Mouse (Mus musculus) left cerebral cortex, adult 8-10 months (tissue): ENCODE data around the gene Rap1a. TPM values are rescaled to one million over a fixed set of nuclear protein-coding genes. Genes with fewer than 3 reads are reported as not detected.

Experiments
- DNase-seq, 2 experiments: peaks; one replicate each; pipeline ENCODE4 v3.0.0; 2022; ENCODE audit warnings: low spot score in 2 of 2
- total RNA-seq, 4 experiments: library from RNA; stranded (reverse); gene quantifications; 2 replicates each; pipeline ENCODE4 v1.2.4; 2022

Gene Rap1a
- total RNA-seq, 4 experiments from 2014 or later: 68.6 to 76.2 (median 74.4) TPM

DNA sequence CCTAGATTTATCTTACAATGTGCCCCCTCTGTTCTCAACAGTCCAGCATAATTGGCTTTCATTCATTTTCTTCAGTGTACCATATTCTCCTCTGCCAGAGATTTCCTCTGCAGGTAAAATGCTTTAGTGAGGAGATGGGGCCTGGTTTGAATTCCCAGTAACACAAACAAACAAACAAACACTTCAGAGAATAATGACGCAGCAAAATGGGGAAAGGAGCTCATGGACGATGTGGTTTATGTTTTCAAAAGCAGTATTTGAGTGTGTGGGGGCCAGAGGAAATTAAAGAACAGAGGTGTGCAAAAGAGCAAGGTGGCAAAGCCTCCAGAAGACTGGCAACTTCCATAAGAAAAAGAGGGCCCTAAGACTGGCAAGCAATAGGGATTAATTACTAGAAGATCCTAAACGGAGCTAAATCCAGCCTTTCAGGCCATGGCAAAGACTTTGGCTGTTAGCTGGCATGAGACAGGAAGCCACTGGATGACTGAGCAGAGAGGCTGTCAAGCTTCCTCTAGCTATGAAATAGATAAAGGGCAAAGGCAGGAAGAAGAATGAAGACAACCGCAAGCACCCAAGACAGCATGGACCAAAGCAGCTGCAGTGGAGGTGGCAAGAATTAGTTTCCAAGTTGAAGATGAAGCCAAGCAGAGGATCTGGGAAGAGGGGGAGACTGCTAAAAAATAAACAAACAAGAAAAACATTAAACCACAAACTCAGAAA, 37.8 kb downstream of the Rap1a start:
- DNase-seq: no peak

DNA sequence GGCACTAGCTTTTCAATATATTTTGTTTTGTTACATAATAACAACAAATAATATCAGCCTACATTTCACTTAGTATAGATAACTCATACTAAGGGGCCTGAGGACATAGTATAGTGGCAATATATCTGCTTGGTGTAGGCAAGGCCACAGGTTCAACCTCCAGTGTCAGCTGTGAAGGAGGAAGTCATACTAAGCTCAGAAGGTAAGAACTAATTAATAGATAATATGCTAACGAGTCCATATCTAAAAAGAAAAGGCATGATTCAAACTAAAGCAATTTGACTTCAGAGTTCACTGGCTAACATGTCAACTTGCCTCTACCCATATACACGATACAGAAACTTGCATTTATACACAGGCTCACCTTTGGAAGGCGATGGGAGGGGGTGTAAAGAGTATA, 41.1 kb downstream of the Rap1a start:
- DNase-seq: no peak

DNA sequence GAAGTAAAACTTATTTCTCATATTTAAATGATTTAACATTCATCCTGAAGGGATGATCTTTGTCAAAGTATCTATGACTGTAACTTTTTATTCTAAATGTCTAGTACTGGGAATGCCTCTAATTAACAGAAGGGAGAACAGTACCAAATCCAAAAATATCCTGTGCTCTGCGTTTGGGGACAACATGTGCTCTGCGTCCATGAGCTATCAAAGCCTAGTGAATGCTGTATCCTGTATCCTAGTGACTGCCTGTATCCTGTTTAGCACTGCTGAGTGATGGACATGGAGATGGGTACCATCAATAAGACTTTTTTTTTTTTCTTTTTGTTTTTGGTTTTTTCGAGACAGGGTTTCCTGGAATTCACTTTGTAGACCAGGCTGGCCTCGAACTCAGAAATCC, 42.5 kb downstream of the Rap1a start:
- DNase-seq: no peak

DNA sequence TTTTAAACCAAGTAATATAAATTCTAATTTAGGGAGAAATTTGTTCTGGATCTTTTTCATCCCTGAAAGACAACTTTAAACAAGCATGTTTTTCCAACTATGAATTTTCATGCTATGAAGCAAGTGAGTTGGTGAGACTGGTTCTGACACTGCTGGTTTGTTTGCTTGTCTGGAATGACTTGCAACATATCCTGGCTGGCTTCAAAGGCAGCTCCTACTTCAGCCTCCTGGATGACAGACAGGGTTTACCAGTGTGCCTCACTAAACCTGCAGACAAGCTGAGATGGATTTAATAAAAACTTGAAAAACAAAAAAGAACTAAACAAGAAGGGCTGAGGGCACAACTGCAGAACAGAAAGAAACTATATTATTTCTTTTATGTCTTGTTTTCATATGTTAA, 43.0 kb downstream of the Rap1a start:
- DNase-seq: no peak

DNA sequence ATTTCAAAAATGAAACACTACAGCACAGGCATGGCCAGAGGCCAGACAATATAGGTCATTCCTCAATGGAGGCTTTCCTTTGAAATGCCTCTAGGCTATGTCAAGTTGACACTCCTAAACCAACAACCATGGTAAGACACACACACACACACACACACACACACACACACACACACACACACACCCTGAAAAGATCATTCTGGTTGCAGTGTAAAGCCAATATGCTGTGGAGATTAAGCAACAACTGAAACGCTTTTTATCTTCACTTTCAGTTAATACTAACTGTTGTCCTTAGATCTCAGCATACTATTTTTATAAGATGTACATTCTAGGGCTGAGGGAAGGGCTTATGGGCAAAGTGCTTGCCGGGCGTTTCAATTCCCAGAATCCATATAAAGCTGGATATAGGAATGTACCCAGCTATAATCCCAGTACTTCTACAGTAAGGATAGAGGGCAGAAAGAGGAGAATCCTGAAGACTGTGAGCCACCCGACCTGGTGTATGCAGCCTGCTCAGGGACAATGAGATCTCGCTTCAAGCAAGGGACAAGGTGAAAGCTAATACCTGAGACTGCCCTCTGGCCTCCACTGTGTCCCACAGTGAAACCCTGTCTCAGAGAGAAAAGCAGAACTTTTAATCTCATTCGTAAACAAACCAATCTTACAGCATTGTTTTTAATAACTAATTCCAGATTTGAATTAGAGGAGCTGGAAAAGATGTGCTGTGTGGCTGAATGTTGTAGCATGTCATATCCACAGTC, 43.6 kb downstream of the Rap1a start:
- DNase-seq: no peak

DNA sequence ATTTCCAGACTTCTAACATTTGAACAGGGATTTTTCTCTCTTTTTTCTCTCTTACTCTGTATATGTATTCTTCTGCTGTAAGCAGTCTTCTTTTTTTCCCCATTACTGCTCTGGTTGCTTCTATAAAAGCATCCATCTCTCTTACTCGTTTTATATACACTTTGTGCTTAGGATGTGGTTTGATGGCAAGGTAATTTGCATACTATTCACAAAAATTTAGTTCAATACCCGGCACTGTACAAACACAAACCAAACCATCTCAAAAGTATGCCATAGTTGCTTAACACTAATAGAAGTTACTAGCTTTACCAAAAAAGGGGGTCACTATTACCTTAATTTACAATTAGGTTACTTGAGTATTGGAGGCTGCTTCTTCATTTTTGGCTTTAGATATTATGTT, 44.6 kb downstream of the Rap1a start:
- no peak for DNase-seq

DNA sequence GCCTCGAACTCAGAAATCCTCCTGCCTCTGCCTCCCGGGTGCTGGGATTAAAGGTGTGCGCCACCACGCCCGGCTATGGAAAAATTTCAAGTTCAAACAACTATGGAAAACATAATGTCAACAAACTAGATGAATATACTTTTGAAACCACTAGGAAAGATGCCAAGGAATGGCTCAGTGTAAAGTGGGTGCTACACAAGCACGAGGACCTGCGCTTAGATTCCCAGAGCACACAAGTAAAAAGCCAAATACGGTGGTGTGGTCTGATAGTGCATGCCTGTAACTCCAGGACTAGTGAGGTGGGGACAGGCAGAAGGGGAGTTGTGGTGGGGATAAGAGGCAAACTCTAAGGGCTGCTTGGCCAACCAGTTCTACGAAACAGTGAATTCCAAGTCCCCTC, 46.0 kb downstream of the Rap1a start:
- DNase-seq: no peak

DNA sequence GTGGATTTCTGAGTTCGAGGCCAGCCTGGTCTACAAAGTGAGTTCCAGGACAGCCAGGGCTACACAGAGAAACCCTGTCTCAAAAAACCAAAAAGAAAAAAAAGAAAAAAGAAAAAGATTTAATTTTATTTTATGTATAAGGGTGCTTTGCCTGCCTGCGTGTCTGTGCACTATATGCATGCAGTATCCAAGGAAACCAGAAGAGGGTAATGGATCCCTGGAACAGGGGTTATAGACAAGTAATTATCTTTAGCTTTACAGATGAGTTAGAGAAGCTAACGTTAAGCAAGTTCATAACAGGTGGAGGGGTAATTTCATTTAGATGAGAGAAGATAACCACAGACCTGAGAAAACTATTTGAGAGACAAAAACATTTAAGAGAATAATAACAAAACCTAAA, 47.0 kb downstream of the Rap1a start:
- no peak for DNase-seq

DNA sequence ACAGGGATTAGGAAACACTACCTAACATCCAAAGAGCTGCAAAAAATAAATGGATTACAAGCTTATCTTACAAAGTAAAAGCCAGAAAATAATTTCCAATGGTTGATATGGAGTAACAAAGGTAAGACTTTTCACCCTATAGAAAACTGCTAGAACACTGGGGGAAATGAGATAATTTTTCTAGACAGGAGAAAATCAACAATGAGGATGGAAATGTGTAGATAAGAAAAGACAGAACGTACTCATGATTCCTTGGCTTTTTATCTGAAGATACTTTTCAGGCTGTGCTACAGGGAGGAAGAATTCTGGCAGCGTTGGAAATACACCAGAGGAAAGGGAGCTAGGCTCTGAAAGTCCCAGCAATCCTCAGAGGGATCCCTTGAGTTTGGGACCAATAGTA, 50.3 kb downstream of the Rap1a start:
- no peak for DNase-seq

DNA sequence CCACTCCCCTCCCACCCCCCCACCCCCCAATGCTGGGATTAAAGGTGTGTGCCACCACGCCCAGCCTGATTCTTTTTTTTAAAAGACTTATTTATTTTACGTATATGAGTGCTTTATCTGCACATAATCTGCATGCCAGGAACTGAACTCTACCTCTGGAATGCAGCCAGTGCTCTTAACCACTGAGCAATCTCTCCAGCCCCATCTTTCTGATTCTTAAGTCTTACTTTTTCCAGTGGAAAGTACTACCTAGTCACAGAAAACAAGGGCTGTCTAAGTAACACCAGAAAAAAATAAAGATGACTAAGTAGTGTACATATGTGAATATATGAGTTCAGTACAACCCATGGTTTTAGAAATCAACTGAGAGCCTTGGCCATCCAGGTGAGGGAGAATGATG, 54.6 kb downstream of the Rap1a start:
- DNase-seq: no peak

DNA sequence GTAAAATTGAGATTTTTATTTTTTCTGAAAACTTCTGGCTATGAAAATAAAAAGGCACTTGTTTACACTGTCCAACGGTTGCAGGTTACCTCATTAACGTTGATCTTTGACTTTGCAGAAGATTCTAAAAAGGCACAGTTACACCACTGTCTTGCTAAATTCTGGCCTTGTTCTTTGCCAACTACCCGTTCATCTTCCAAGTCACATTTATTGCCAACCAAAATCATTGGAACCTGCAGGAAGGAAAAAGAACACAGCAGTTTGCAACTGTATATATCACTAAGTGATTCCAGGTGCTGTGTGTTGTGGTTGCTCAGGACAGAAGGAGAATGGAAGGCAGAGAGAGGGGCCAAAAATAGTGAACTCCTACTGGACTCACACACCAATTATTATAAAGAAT, 63.5 kb downstream of the Rap1a start:
- no peak for DNase-seq

DNA sequence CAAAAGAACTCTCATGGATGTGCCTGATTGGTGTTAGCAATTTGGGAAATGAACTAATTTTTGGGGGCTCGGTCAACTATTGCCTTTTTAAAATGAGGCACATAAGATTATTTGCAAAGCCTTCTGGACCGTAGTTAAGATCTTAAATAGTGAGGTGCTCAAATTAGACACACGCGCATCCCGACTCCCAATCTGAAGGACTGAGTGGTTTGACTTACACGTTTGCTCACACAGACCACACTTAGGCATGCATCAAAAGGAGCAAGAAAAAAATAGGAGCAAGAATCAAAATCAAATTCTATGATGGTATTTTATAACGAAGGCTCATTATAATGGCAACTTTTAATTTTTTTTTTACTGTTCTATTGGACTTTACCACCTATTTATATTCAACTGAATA, 64.1 kb downstream of the Rap1a start:
- no peak for DNase-seq

DNA sequence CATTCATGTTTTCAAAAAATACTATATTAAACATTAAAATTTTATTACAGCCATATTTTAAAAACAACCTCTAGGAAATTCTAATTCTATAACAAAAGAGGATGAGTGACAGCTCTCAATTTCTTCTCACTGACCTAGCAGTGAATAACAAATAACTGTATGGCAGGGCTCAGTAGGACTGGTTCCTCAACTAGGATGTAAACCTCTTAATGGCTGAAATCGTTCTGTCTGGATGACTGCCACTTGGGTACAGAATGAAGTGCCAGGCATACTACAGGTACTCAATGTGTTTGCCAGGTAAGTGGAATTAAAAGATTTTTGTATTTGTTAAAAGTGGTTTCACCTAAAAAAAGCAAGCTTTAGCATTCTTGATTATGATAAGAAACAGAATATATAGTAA, 65.0 kb downstream of the Rap1a start:
- no peak for DNase-seq

DNA sequence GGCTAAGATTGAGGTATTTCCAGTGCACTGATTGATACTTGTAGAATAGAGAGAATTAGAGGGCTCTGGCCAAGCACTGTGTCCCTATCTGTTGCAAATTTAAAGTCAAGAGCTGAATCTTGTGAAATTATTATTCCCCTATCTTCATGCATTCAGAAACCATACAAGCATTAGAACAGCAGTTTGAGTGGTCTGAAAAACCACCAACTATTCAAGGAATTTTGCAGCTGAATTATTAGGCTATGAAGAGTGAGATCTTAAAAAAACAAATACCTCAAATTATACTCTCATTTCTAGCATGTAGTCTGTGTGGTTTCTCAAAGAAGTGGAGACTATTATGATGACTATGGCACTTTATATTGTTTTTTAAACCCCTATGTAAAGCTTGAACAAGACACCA, 65.9 kb downstream of the Rap1a start:
- no peak for DNase-seq

DNA sequence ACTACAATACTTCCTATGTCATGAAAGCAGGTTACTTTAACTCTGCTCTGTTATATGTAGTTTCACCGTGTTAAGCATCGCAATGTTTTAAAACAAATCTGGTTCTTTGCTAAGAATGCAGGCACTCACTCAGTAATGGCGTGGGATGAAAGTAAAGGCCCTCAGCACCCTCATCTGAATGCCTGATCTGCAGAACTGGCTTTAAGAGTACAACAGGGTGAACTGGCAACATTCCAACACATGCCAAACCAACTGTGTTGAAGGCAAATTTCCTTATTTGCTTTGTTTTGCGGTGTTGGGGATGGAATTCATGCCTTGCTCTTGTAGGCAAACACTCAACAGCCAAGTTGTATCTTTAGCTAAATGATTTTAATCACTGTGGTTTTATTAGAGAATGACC, 67.6 kb downstream of the Rap1a start:
- no peak for DNase-seq

DNA sequence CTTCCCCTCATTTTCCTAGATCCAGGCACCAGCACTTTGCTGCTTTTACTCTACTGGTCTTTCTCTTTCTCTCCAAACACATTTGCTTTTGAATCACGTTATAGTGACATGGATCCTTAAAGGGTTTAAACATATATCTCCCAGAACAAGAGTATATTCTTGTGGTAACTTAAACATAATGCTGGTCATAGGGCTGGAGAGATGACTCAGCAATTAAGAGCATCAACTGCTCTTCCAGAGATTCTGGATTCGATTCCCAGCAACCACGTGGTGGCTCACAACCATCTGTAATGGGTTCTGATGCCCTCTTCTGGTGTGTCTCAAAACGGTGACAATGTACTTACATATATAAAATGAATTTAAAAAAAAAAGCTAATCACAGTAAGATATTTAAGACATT, 68.8 kb downstream of the Rap1a start:
- no peak for DNase-seq

DNA sequence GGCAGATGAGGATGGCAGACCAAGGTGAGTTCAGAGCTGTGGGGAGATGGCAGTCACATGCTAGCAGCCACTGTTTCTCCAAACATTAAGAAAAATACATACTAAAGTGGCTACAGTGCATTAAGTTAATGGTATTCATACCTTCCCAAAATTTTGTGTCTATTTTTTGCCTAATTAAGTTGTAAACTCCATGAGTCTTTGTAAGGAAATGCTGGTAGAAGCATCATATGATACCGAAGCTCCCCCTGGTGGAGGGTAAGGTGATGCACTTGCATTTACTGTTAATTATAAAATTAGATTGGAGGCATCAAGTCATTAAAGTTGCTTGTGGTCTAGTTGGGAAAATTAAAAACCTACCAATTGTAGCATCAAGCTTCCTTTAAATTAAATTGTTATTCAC, 75.1 kb downstream of the Rap1a start:
- no peak for DNase-seq

DNA sequence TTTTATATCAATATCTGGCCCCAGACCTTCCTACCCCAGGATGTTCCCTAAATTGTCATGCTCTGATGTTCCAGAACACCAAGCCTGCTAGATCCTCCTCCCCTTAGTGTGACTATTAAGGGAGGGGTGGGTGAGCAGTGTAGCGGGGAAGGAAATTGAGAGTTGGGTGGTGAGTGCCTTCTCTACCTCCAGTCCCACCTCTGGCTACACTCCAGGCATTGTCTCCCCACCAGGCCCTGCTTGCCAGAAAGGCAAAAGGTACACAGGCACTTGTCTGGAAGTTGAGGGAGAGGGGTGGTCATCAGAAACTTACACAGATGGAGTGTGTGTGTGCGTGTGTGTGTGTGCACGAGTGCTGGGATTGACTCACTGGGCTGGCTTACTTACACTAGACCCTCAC, 78.6 kb downstream of the Rap1a start:
- DNase-seq: no peak

DNA sequence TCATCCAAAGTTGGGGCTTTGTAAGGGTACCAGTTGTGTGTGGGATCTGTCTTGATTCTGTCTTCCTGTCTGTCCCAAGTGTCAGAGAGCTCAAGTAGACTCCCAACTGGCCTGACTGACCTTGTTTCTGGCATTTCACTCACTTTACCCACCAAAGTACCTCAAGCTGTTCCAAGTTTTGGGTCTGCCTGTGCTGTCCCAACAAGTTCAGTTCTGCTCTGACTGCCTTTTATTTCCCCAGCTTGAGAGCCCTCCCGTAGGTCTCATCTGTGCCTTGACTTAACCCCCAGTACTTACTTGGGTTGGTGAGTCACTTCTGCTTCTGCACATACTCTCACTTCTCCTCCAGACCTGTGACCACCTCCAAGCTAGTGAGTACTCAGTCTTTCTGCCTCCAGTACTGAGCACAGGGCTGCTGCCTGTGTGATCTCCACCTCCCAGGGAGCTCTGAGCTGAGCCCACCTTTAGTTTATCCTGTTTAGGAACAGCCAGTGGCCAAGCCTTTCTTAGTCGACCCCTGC, 79.4 kb downstream of the Rap1a start:
- DNase-seq: no peak

DNA sequence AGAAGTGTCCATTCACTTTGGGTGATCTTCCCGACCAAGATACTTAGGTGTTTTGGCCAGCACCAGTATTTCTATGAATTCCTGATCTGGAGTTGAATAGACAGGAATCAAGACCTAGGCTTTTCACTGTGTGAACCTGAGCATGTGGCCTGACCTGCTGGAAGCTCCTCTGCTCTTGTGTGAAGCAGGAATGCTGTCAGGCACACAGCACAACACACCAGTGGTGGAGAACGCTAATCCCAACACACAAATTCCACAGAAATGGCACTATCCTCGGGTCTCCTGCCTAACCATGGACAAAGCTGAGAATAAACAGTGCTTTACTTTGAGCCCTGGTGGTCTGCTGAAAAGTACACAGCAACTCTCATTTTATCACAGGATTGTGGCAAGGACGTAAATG, 80.6 kb downstream of the Rap1a start:
- DNase-seq: no peak

DNA sequence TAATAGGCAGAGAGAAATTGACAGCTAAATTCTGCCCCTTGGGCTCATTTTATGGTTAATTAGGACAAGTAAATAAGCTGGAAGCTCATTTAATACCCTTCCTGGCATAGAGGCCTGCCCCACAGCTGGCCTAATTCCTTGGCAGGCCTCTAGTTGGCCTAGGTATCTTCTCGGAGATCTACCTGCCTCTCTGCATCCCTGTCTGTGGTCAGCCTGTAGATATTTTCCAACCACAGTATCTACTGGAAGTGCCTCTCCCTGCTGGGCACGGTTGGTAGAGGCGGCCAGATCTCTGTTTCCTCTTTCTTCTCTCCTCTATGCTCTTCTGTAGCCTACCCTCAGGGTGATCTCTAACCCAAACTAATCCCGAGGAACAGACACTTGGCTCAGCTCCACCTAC, 81.2 kb downstream of the Rap1a start:
- DNase-seq: no peak

DNA sequence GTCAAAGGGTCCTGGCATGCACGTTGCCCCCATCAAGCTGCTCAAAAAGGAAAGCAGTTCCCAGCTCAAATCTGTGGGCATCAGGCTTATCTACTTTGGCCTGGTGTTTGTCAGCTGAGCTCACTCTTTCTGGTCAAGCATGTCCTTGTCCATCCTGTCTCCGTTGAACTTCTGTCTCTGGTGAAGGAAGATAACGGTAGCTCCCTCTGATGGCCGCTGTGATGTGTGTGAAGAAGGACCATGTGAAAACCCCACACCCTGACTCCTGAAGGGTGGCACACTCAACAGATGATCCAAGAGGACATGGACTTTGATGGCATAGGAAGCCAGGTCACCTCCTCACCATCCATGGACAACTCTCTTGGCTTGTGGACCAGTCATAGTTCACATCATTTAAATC, 82.4 kb downstream of the Rap1a start:
- DNase-seq: no peak
